Mouse (Mus musculus): ENCODE results near the gene Rsad1.

Rsad1 gene

GRCm38 (mm10) chr11:94548888-94549690, at the start of gene Rsad1:
Rsad1 (minus strand) TSS chr11:94549255.
- peak; percentile 99 for DNase-seq

- no peak for DNase-seq
Observed at GRCm38 (mm10) chr11:94598437-94599120, 49.5 kb upstream of the Rsad1 start.

- no peak for DNase-seq
Observed at GRCm38 (mm10) chr11:94597319-94597718, 48.3 kb upstream of the Rsad1 start.

- DNase-seq = no peak
Observed at GRCm38 (mm10) chr11:94596311-94596852, 47.3 kb upstream of the Rsad1 start.

DNA sequence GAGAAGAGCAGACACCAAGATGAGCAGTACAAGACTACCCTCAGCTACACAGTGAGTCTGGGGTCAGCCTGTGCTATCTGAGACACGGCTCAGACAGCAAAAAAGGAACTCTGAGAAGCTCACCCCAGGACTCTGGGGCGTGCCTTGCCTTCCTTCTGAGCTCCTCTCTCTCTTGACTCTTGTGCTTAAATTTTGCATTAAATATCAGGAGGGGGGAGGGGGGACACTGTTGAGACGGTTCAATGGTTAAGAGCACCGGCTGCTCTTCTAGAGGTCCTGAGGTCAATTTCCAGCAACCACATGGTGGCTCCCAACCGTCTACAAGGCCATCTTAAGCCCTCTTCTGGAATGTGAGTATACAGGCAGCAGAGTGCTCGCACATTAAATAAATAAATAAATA, 38.5 kb upstream of the Rsad1 start:
- DNase-seq = no peak

- DNase-seq = no peak
Observed at GRCm38 (mm10) chr11:94585091-94585490, 36.0 kb upstream of the Rsad1 start.

GRCm38 (mm10) chr11:94580111-94580740, 31.2 kb upstream of the Rsad1 start:
- no peak for DNase-seq

- peak; percentile 14 for DNase-seq
Observed at GRCm38 (mm10) chr11:94576361-94576760, 27.3 kb upstream of the Rsad1 start.

- no peak for DNase-seq
Observed at GRCm38 (mm10) chr11:94575036-94575435, 26.0 kb upstream of the Rsad1 start.

GRCm38 (mm10) chr11:94574560-94574959, 25.5 kb upstream of the Rsad1 start:
- DNase-seq = no peak

DNA sequence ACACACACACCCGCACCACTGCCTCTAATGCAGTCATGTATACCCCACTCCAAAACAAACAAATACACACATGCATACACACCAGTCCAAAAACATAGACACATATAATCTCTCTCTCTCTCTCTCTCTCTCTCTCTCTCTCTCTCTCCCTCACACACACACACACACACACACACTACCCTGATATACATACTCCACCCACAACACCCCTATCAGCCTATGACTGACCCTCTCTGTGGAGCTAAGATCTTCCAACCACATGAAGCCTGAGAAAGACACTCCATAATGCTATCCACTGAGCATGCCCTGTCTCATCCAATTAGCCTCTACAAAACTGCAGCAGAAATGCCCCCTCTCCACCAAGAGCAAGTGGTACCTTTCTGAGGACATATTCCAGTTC, 22.8 kb upstream of the Rsad1 start:
- no peak for DNase-seq

DNA sequence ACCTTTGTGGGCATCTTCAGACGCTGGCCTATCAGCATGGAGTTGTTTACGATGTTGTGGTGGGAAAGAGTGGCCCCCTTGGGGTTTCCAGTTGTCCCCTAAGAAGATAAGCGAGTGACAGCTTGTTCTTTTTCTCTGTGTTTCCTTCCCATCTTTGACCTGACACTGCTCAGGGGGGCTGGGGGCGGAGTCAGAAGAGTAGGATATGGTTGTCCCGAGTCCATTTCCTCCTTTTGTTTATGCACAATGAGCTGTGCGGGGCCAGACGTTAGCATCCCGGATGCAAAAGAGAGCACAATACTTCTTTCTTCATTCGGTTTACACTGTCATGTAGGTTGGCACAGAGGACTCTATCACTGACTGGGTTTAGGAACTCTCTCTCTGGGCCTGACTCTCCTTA, 21.6 kb upstream of the Rsad1 start:
- no peak for DNase-seq

DNA sequence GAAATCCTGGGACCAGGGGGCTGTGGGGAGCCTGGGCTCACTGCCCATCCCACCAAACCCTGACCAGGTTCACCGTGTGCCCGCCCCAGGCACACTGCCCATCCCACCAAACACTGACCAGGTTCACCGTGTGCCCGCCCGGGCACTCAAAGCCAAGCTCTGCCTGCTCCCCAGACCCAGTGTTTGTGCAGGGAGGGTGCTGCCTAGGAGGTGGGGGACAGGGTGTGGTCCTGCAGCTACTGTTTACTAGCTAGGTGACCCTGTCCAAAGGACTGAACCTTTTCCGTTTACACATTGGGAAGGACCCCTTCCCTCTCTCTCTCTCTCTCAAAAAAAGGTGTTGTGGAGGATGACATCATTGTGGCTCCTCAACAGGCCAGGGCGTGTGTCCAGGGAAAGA, 18.3 kb upstream of the Rsad1 start:
- DNase-seq = no peak

DNA sequence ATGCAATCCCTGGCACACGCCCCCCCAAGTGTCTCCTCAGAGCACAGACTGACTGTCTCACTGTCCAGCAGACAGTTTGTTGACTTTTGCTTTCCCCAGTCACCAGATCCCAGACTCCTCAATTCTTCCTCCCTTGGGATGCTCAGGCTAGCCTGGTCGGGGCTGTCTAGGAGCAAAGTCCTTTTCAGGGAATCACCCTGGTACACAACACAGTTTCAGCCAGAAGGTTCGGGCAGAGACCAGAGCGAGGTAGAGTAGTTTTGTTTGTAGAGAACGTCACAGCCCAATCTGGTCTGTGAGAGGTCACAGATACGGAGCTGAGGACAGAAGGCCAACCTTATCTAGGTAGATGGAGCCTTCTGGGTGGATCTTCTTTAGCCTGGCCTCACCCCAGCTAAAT, 17.5 kb upstream of the Rsad1 start:
- DNase-seq = no peak

- DNase-seq = no peak
Observed at GRCm38 (mm10) chr11:94565151-94565479, 16.1 kb upstream of the Rsad1 start.

GRCm38 (mm10) chr11:94564437-94565150, 15.5 kb upstream of the Rsad1 start, which contains the start of gene Chad:
Chad (plus strand) TSS chr11:94565047.
- no peak for DNase-seq

- no peak for DNase-seq
Observed at GRCm38 (mm10) chr11:94563821-94564220, 14.8 kb upstream of the Rsad1 start.

GRCm38 (mm10) chr11:94563383-94563782, 14.3 kb upstream of the Rsad1 start:
- DNase-seq = no peak

GRCm38 (mm10) chr11:94558226-94558625, 9.2 kb upstream of the Rsad1 start:
- no peak for DNase-seq

DNA sequence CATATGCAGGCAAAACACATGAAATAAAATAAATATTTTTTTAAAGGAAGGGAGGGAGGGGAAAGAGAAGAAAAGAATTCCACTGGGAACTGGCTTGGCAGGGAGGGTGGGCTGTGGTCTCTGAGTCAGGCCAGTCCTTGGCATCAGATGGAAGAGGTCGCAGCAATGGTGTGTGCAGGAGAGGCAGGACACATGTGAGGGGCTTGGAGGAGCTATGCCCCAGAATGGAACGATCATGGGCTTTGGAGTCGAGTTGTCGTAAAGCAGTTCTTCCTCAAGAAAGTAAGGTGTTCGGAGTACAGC, 1.3 kb upstream of the Rsad1 start:
- DNase-seq = no peak

DNA sequence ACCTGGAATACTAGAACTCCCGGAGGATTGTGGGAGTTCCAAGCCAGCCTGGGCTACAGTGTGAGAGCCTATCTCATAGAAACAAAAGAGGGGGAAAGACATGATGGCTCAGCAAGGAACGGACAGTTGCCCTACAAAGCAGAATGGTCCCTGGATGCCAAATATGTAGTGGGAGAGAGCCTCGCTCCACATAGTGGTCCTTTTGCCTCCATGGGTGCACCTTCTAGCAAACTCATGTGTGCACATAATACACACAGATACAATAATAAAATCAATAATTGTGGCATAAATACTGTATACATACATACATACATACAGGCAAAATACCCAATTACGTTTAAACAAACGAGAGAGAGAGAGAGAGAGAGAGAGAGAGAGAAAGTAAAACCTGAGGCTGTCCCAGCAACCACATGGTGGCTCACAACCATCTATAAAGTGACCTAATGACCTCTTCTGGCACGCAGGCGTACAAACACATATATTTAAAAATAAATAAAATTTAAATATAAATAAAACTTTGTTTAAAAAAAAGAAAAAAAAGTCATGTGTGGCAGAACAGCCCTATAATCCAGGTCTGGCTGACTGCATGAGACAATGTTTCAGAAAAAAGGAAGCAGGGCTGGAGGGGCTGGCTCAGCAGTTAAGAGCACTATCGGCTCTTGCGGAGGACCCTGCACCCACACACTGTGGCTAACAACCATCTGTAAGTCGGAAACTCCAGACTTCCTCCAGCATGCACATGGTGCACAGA, 811 bp upstream of the Rsad1 start:
- DNase-seq = no peak

- peak; percentile 65 for DNase-seq
Observed at GRCm38 (mm10) chr11:94548041-94548784, 842 bp downstream of the Rsad1 start.
